Mouse (Mus musculus): ENCODE data around the gene Dclk2.

Gene Dclk2

DNA sequence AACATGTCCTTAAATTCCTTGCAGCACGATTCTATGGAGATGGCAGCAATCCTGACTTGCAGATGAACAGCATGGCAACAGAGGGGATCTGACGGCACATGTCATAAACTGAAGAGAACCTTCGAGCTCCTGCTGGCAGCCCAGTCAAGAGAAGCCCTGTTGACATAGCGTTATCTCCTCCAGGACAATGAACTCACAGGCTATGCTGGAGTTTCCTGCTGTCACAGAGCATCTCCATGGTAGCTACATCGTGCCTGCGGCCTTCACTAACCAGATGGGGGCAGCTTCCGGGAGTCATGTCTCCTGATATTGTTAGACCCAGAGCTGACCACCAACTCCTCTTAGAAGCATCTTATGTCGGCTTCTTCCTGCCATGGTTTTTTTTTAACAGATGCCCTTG is 117.8 kb downstream of the Dclk2 start:
- CTCF ChIA-PET, result no interaction called here

- CTCF ChIA-PET, result no interaction called here
Observed at GRCm38 (mm10) chr3:86800841-86801240, 119.8 kb downstream of the Dclk2 start.

- CTCF ChIA-PET, result interaction anchor here (0.6 to 1.1 kb wide), 2 partner anchors 200 to 256 kb away, joined by 3 to 4 read pairs; no protein-coding TSS in a partner anchor
Observed at GRCm38 (mm10) chr3:86799041-86799440, 121.6 kb downstream of the Dclk2 start.

GRCm38 (mm10) chr3:86797871-86798460 is 122.7 kb downstream of the Dclk2 start:
- CTCF ChIA-PET, result interaction anchor here (1.1 kb wide), 1 partner anchor 199 kb away, joined by 4 read pairs; no protein-coding TSS in a partner anchor

DNA sequence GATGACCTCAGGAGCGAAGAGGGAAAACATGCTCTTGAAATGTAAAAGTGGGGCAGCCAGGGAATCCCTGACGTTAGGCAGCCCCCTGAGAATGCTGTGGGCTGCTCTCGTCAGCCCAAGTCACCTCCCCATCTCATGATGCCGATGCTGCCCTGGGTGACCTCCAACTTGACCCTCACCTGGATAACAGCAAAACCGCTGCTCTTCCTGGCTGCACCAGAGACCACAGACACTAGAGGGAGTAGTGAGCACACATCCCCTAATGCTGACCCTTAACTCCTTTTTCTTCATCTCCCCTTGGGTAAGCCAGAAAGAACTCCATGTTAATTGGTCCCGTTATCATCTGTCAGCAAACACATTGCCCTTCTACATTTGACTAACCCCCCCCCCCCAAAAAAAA is 123.9 kb downstream of the Dclk2 start:
- CTCF ChIA-PET, result interaction anchor here (0.6 to 1.0 kb wide), 3 partner anchors 40 to 192 kb away, joined by 3 to 13 read pairs (median 12); no protein-coding TSS in a partner anchor

DNA sequence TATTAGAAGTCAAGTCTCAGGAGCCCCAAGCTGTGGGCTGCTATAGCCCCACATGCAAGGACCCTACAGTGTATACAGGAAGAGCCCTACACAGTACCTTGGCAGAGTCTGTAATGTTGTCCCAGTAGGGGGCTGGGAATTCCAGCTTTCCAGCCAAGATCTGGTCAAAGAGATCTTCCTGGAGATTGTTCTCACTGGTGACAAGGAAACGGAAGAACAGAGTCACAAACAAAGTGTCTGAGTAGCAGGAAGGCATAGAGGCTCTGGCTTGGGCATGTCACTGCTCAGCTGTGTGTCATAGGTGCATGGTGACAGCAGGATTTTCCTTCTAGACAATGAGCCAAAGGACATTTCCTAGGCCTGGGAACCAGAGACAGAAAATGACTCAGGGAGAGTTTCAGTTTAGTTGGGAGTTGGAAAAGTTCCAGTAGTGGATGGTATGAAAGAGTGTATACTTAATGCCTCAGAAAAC is 126.9 kb downstream of the Dclk2 start:
- CTCF ChIA-PET, result no interaction called here

GRCm38 (mm10) chr3:86793264-86793663 is 127.4 kb downstream of the Dclk2 start:
- CTCF ChIA-PET, result no interaction called here

GRCm38 (mm10) chr3:86789752-86790151 is 130.9 kb downstream of the Dclk2 start:
- CTCF ChIA-PET, result no interaction called here

DNA sequence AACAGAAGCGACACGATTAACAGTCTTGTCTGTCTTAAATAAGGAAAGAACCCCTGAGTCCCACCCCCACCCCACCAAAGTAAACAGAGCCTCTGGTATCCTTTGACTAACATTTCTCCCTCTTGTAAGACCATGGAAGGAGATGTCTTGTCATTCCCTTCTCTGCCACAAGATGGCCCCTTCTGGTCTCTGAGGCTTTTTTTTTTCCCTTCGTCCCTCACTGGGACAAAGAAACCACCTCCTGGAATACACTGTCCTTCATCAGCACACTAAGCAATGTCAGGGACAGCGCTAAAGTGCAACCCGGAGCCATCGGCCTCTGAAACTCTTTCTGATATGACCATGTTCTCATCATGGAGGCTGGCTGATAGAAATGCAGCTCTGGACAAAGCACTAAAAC is 131.9 kb downstream of the Dclk2 start:
- CTCF ChIA-PET, result interaction anchor here (0.7 kb wide), 1 partner anchor 17 kb away, joined by 3 read pairs; no protein-coding TSS in a partner anchor

- CTCF ChIA-PET, result no interaction called here
Observed at GRCm38 (mm10) chr3:86787423-86788123, 133.1 kb downstream of the Dclk2 start.

GRCm38 (mm10) chr3:86786845-86787351 is 133.8 kb downstream of the Dclk2 start:
- CTCF ChIA-PET, result interaction anchor here (0.6 kb wide), 1 partner anchor 1148 kb away, joined by 3 read pairs; no protein-coding TSS in a partner anchor

DNA sequence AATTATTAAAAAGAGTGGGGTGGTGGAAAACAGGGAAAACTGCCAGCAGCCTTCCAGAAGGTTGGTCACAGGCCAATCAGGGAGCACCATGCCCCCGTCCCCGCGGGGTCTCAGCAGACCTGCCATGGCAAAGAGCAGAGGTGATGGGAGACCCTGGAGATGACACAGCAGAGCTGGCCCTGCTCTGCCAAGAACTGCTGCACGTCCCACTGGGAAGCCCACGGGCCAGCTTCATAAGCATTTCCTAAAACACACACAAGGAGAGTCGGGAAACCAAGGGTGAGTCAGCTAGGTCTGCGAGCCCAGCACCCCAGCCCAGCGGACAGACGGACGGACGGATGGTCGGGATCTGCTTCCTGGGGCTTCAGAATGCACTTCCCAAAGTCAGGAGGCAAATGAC is 134.4 kb downstream of the Dclk2 start:
- CTCF ChIA-PET, result interaction anchor here (0.6 kb wide), 1 partner anchor 1148 kb away, joined by 3 read pairs; no protein-coding TSS in a partner anchor

- CTCF ChIA-PET, result no interaction called here
Observed at GRCm38 (mm10) chr3:86784930-86785329, 135.7 kb downstream of the Dclk2 start.

- CTCF ChIA-PET, result no interaction called here
Observed at GRCm38 (mm10) chr3:86784051-86784450, 136.6 kb downstream of the Dclk2 start.

DNA sequence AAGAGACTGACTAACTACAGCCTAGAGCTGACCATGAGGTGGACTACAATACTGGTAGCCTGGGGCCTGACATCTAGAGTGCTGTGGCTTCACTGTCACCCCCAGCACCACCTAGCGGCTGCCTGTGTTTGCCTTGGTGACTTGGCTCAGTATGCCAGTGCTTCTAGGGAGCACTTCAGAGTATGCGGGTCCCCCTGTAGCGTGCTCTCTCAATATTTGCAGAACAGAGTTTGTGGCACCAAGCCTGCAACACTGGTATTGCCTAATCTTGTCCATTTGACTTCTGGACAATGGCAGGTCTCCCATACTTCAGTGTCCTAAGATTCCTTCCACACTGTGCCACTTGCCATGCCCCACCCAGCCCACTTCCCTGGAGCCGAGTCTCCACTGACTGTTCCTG is 140.9 kb downstream of the Dclk2 start:
- CTCF ChIA-PET, result no interaction called here

GRCm38 (mm10) chr3:86775444-86775828 is 145.2 kb downstream of the Dclk2 start:
- CTCF ChIA-PET, result no interaction called here

GRCm38 (mm10) chr3:86774566-86775443 is 145.8 kb downstream of the Dclk2 start:
- CTCF ChIA-PET, result interaction anchor here (0.7 kb wide), 1 partner anchor 38 kb away, joined by 3 read pairs; no protein-coding TSS in a partner anchor

- CTCF ChIA-PET, result interaction anchor here (0.8 kb wide), 1 partner anchor 8 kb away, joined by 3 read pairs; no protein-coding TSS in a partner anchor
Observed at GRCm38 (mm10) chr3:86768969-86769368, 151.7 kb downstream of the Dclk2 start.

GRCm38 (mm10) chr3:86768553-86768952 is 152.1 kb downstream of the Dclk2 start:
- CTCF ChIA-PET, result no interaction called here

DNA sequence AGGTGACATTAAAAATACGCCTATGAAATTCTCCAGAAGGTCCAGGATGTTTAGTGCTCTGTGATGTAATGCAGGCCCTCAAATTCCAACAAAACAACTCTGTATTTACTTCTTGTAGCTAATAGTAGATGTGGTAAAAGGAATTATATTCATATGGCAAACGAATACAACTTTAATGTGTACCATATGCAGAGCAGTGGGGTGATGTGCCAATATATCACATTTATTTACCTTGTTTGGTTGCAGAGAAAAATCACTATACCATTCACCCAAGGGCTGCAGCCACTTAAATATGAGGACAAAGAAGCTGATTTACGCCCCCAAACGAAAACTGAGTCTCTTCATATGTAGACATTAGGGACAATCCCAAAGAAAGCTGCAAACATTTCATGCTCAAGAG is 158.2 kb downstream of the Dclk2 start:
- CTCF ChIA-PET, result no interaction called here

GRCm38 (mm10) chr3:86762036-86762415 is 158.6 kb downstream of the Dclk2 start:
- CTCF ChIA-PET, result no interaction called here

Measured in spleen, embryonic (tissue).